Mouse (Mus musculus): Measurements from ENCODE around the gene Vsx2. TPM values are rescaled to one million over a fixed set of nuclear protein-coding genes. Genes with fewer than 3 reads are reported as not detected.

Gene Vsx2
- polyA plus RNA-seq, 2 experiments from 2014 or later, result not detected

- no peak for ATAC-seq
Observed at GRCm38 (mm10) chr12:84572341-84572720, 2.8 kb downstream of the Vsx2 start.

- no peak for ATAC-seq
Observed at GRCm38 (mm10) chr12:84573094-84573493, 3.5 kb downstream of the Vsx2 start.

DNA sequence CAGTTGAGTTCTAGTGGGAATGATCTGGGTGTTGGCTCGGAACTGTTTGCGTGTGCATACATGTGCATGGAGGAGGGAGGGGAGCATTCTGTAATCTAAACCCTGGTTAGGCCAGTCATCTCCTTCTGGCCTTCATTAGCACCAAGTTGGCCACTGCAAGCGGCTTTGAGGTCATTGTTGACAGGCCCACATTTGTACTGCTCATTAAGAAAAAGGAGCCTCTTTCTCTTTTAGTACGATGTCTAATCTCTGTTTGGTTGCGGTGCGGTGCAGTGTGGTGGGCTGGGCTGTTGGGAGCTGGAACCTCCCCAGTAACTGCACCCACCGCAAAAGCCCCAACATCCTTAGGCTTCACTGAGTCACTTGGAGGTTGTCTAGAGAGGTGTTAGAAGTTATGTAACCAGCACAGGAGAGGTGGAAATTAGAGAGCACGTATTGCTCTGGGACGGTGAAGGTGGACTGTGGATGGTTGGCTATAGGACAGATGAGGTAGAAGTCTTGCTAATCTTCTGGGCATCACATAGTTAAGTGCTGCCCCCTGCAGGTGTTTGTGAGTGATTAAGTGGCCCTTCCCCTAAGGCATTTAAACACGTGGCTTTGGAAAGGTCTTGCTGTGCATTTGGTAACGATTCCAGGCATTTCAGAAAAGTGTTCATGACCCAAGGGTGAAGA, 8.3 kb downstream of the Vsx2 start:
- no peak for ATAC-seq

- ATAC-seq, result no peak
Observed at GRCm38 (mm10) chr12:84578440-84578770, 8.8 kb downstream of the Vsx2 start.

- no peak for ATAC-seq
Observed at GRCm38 (mm10) chr12:84581285-84581684, 11.7 kb downstream of the Vsx2 start.

DNA sequence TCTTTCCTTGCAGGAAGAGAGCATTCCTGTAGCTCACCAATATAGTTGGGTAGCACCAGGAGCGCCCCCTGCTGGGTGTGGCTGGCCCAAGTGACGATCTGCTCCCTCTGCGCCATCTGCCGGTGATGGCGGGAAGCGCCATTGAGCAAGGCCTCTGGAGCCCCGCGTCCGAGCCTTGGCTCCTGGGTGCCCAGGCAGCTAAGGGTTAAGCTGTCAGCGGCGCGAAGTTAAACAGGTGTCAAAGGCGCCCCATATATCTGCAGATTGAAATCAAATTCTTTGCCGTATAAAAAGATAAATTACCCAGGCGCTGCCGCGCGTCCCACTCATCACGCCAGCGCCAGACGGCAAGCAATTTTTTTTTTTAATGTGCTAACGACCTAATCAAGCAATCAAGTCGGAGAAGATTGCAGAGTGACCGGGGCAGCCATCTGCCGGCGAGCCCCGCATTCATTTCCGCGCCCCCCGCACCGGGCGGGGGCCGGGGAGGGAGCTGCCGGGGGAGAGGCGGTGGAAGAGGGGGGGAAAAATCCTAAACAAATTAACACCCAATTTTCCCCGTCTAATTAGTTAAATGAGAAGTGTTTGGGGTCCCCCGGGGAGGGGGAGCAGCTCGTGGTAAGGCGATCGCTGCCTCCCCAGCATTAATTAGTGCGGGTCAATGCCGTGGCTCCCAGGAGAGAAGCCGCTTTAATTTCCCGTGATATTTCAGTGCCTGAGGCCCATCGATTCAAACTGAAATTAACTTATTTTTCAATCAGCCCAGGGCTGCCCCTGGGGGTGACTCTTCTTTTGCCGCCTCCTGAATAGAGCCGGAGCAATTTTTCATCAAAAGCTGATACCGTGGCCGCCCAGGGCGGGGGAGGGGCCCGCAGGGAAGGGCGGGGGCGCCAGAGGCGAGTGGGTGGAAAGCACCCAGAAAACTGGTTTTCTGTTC, 20.5 kb downstream of the Vsx2 start:
- ATAC-seq, result peak; percentile 90

DNA sequence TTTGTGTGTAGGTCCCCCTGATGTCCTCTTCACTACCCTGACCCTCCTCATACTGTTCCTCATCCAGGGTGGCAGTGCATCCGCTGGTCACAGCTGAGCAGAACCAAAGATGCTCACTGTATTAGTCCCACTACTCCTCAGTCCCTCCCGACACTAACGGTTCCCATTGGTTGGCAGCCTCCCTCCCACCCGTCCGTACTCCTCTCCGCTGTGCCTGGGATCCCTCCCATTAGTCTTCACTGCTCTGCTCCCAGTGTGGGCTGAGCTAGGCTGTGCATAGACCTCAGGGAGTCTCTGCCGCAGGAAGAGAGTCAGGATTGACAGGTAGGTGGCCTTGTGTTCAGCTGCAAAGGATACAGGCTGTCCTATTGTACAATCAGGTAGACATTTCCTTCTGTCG, 28.8 kb downstream of the Vsx2 start:
- ATAC-seq, result no peak

DNA sequence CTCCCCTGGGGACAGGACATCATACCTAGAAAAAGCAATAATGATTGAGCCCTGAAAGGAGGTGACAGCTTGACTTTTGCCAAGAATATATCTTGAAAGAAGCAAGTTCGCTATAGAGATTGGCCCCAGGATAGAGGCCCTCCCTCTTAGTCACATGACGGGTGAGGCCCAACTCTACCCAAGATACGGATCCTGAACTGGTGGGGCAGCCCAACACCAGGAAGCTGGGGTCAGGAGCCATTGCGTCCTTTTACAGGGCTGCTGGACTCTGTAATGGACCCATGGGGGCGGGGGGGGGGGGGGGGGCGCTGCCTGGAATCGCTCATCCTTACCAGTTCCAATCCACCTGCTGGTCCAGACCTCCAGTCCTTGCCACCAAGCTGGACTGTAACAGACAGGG, 34.4 kb downstream of the Vsx2 start:
- ATAC-seq, result no peak

GRCm38 (mm10) chr12:84605860-84606259, 36.3 kb downstream of the Vsx2 start:
- ATAC-seq, result no peak

GRCm38 (mm10) chr12:84611718-84612117, 42.2 kb downstream of the Vsx2 start:
- no peak for ATAC-seq

DNA sequence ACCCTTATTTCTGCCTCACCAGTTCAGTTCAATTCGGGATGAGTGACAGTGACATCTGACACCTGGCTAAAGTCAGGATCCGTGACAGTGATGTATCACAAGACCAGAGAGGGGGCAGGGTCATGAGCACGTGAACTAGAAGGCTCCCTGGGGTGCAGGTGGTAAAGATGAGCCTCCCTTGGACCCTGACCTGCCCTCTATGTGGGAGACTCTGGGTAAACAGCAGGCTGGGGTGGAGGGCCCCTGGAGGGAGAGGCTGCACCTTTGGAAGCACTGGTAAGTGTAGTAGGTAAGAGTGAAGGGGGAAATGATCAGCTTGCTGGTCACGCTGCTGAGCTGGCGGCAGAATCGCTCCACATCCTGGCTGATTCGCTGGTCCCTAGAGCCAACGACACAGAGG, 43.0 kb downstream of the Vsx2 start:
- no peak for ATAC-seq

GRCm38 (mm10) chr12:84614001-84614400, 44.4 kb downstream of the Vsx2 start:
- no peak for ATAC-seq

DNA sequence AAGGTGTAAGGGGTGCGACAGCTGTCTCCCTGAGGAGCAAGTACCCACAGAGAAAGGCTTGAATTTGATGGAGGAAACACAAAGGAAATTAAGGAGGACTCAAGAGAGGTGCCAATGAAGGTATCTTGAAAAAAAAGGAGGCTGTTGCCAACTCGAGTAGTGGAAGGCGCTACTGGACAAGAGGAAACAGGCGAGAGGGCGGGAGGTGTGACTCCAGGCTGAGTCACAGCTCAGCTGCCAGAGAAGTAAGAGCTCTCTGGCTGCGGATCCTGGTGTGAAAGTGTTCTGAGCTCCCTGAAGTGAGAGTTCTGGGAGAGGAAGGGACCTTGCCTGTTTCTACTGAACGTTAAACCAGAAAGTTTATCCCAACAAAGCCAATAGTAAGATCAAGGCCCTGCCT, 45.0 kb downstream of the Vsx2 start:
- no peak for ATAC-seq

GRCm38 (mm10) chr12:84616977-84617630, 47.5 kb downstream of the Vsx2 start, which contains the start of gene Abcd4:
Gene Abcd4, minus strand, starts transcription at chr12:84617413.
- ATAC-seq, result peak; percentile 99

- peak; percentile 37 for ATAC-seq
Observed at GRCm38 (mm10) chr12:84617663-84618062, 48.1 kb downstream of the Vsx2 start.

DNA sequence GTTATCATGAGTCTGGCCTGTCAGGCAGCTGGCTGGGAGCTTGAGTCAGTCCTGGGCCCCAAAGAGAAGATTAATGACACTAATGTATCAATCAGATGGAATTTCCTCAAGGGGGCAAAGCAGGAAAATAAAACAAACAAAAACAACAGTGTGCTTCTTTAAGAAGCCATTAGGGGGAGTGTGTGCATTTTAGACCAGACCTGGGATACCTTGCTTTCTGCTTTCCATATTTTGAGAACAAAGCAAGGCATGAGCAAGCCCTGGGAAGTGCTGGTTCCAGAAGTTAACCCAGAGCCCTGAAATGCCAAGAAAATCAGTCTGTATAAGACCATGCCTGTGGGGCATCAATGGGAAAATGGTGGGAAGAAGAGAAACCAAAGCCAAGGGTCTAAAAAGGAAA, 51.4 kb downstream of the Vsx2 start:
- no peak for ATAC-seq

- no peak for ATAC-seq
Observed at GRCm38 (mm10) chr12:84624601-84625000, 55.0 kb downstream of the Vsx2 start.

GRCm38 (mm10) chr12:84625116-84625515, 55.6 kb downstream of the Vsx2 start:
- no peak for ATAC-seq

DNA sequence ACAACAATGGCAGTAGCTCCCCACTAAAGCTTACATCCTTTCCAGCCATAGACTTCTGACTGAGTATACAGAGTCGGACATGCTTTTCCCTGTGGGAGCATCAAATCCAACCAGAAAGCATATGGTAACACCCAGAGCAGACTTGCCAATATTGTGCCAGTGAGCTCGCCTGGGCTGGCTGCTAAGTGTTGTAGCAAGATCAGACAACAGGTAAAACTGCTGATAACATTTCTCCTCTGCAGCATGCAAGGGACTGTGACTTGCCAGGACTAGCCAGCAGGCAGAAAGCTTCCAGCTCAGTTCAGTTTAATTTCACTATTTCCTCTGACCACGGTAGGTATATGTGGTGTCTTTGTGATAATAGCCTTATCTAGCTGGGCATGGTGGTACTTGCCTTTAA, 62.3 kb downstream of the Vsx2 start:
- ATAC-seq, result no peak

- ATAC-seq, result no peak
Observed at GRCm38 (mm10) chr12:84640253-84640652, 70.7 kb downstream of the Vsx2 start.

DNA sequence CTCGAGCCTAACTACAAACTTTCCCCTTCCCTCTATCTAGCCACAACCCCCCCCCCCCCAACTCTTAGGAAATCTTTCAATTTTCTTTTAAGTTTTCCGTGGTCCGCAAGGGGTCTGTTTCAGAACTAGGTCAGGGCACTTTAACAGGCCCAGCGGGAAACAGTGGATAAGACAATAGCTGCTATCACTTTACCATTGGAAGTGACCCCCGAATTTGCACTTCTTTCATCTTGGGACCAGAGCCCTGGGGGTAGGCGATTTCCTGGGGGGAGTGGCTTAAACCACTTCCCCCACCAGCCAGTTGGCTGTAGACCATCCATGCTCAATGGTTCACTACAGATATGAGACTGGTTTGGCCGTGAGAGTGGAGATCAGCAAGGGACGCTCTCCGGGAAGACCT, 71.1 kb downstream of the Vsx2 start, which contains the start of gene Vrtn:
TSS of gene Vrtn (plus strand) at position 366 of the 400 bp plus-strand sequence.
- ATAC-seq, result no peak

Measured in activated CD4-positive, CD25-positive, alpha-beta regulatory T cell, adult 4 months (primary cell).